Comparison of ENCODE assay signal across 34 mouse cellular contexts in genomic region chr11:3454506-3454905, GRCm38 (mm10). TPM values are rescaled to one million over a fixed set of nuclear protein-coding genes. Genes with fewer than 3 reads are reported as not detected.
"Had no signal": no experiment of that assay in that cellular context is flagged by ENCODE, and none has a peak within 500 bp of the region (broad histone marks: within the 10 kb centered on the region; RNA-seq: fewer than 3 reads in every experiment).

No protein-coding gene starts in this region.

- DNase-seq: heart, postnatal 10 days; heart, postnatal 14 days; heart, postnatal 36 days; heart, postnatal 4 days; kidney, adult 11 months; kidney, adult 18-20 months; kidney, adult 2 months; kidney, adult 8-10 months; kidney, adult 9 months; kidney, postnatal 10 days; kidney, postnatal 14 days; kidney, postnatal 25 days; kidney, postnatal 36 days; kidney, postnatal 4 days; layer of hippocampus, adult 9-11 months; layer of hippocampus, postnatal 36 days had no signal

- H3K4me2 ChIP-seq: heart, embryonic 11.5 days; heart, embryonic 12.5 days; heart, embryonic 13.5 days; heart, embryonic 15.5 days; hindbrain, embryonic 12.5 days; hindbrain, embryonic 13.5 days; hindbrain, embryonic 15.5 days; intestine, embryonic 15.5 days; kidney, embryonic 15.5 days had no signal

- H3K27me3 ChIP-seq: heart, embryonic 12.5 days; heart, embryonic 13.5 days; heart, embryonic 15.5 days; hindbrain, embryonic 12.5 days; hindbrain, embryonic 13.5 days; hindbrain, embryonic 15.5 days; intestine, embryonic 15.5 days; kidney, embryonic 15.5 days had no signal

- H3K9me3 ChIP-seq: heart, embryonic 12.5 days; heart, embryonic 13.5 days; heart, embryonic 15.5 days; hindbrain, embryonic 10.5 days; hindbrain, embryonic 12.5 days; hindbrain, embryonic 13.5 days; hindbrain, embryonic 15.5 days; intestine, embryonic 15.5 days; kidney, embryonic 15.5 days had no signal

- H3K36me3 ChIP-seq: heart, embryonic 15.5 days; intestine, embryonic 15.5 days had no signal

- H3K27ac ChIP-seq: heart, embryonic 13.5 days; heart, embryonic 15.5 days; hindbrain, embryonic 10.5 days; hindbrain, embryonic 12.5 days; hindbrain, embryonic 13.5 days; hindbrain, embryonic 14.5 days; hindbrain, embryonic 15.5 days; hindbrain, postnatal 0 days; intestine, embryonic 15.5 days; kidney, embryonic 15.5 days; kidney, postnatal 0 days; layer of hippocampus, adult 2 months had no signal

- ATAC-seq: hindbrain, embryonic 16.5 days; hindbrain, postnatal 0 days; inflammation-experienced regulatory T-cells, adult 6 months; intestine, embryonic 15.5 days; intestine, embryonic 16.5 days; intestine, postnatal 0 days had no signal

- H3K9ac ChIP-seq: heart, embryonic 12.5 days; heart, embryonic 13.5 days; heart, embryonic 15.5 days; hindbrain, embryonic 12.5 days; hindbrain, embryonic 13.5 days; hindbrain, embryonic 14.5 days; hindbrain, embryonic 15.5 days; intestine, embryonic 15.5 days; kidney, embryonic 15.5 days had no signal

- H3K4me3 ChIP-seq: heart, embryonic 12.5 days; heart, embryonic 13.5 days; heart, embryonic 15.5 days; hindbrain, embryonic 10.5 days; hindbrain, embryonic 12.5 days; hindbrain, embryonic 13.5 days; hindbrain, embryonic 15.5 days; intestine, embryonic 15.5 days; kidney, embryonic 15.5 days; layer of hippocampus, adult 2 months had no signal

RNA-seq across cellular contexts. Expression of gene Inpp5j, which starts 50.1 kb away (rescaled TPM):
- polyA plus RNA-seq: inflammation-experienced regulatory T-cells, adult 6 months had no signal
